Mouse (Mus musculus) MN1 (cell line): ENCODE data around the gene Lama5.

Experiments
- DNase-seq: peaks from one replicate; pipeline ENCODE4 v3.0.0-alpha.2; 2016; ENCODE audit warnings: low spot score

Lama5 gene

GRCm38 (mm10) chr2:180197323-180198037 is 28.2 kb downstream of the Lama5 start:
- DNase-seq, result no peak

- DNase-seq, result peak; percentile 51
These were observed 28.9 kb downstream of the Lama5 start for GRCm38 (mm10) chr2:180196610-180197322.

- DNase-seq, result no peak
These were observed 38.3 kb downstream of the Lama5 start for GRCm38 (mm10) chr2:180187362-180187761.

GRCm38 (mm10) chr2:180185686-180186085 is 40.0 kb downstream of the Lama5 start:
- no peak for DNase-seq

- no peak for DNase-seq
These were observed 40.9 kb downstream of the Lama5 start for GRCm38 (mm10) chr2:180184752-180185109.

GRCm38 (mm10) chr2:180184011-180184751 is 41.5 kb downstream of the Lama5 start:
- DNase-seq, result no peak

- DNase-seq, result no peak
These were observed 44.1 kb downstream of the Lama5 start for GRCm38 (mm10) chr2:180181542-180181941.

GRCm38 (mm10) chr2:180175725-180176124 is 49.9 kb downstream of the Lama5 start:
- DNase-seq, result no peak

GRCm38 (mm10) chr2:180174121-180174520 is 51.5 kb downstream of the Lama5 start:
- DNase-seq, result peak; percentile 35

GRCm38 (mm10) chr2:180173711-180174110 is 51.9 kb downstream of the Lama5 start:
- peak; percentile 57 for DNase-seq

GRCm38 (mm10) chr2:180173163-180173562 is 52.5 kb downstream of the Lama5 start:
- peak; percentile 73 for DNase-seq

GRCm38 (mm10) chr2:180172152-180172551 is 53.5 kb downstream of the Lama5 start:
- peak; percentile 28 for DNase-seq

GRCm38 (mm10) chr2:180171522-180172070 is 54.1 kb downstream of the Lama5 start:
- peak; percentile 74 for DNase-seq

GRCm38 (mm10) chr2:180170806-180171521 is 54.7 kb downstream of the Lama5 start, which contains the start of gene Adrm1:
TSS of gene Adrm1 (plus strand) at chr2:180171485.
- peak; percentile 99 for DNase-seq

- DNase-seq, result no peak
These were observed 55.4 kb downstream of the Lama5 start for GRCm38 (mm10) chr2:180170151-180170805.

GRCm38 (mm10) chr2:180166869-180167268 is 58.8 kb downstream of the Lama5 start:
- no peak for DNase-seq

- no peak for DNase-seq
These were observed 59.8 kb downstream of the Lama5 start for GRCm38 (mm10) chr2:180165855-180166254.

GRCm38 (mm10) chr2:180158627-180159026 is 67.0 kb downstream of the Lama5 start:
- no peak for DNase-seq

- peak; percentile 71 for DNase-seq
These were observed 70.9 kb downstream of the Lama5 start for GRCm38 (mm10) chr2:180154796-180155195.

- DNase-seq, result no peak
These were observed 77.1 kb downstream of the Lama5 start for GRCm38 (mm10) chr2:180148551-180148950.

GRCm38 (mm10) chr2:180147379-180147778 is 78.3 kb downstream of the Lama5 start:
- DNase-seq, result no peak
